Mouse (Mus musculus) cortical plate, adult 2 months (tissue): ENCODE data around the gene Ticrr.

ENCODE experiments used
- CTCF ChIP-seq: fragments of 200-500 bp; IDR thresholded peaks from 2 replicates; pipeline ENCODE4 v1.5.1; 2011; ENCODE audit warnings: mild to moderate bottlenecking, control low read depth, low read length; ENCODE audit not compliant: insufficient read depth; ENCODE audit errors: extremely low read depth
- POLR2A ChIP-seq: fragments of 200-500 bp; IDR thresholded peaks from 2 replicates; pipeline ENCODE4 v1.6.1; 2011; ENCODE audit warnings: mild to moderate bottlenecking, low read length, control low read depth; ENCODE audit not compliant: insufficient read depth; ENCODE audit errors: extremely low read depth

GRCm38 (mm10) chr7:79631773-79632348 is 28.1 kb upstream of the Ticrr start:
- TF ChIP-seq POLR2A (no peak), CTCF (no peak)
